Mouse (Mus musculus) liver, embryonic 11.5 days (tissue): ENCODE data around the gene Rictor. TPM values are rescaled to one million over a fixed set of nuclear protein-coding genes. Genes with fewer than 3 reads are reported as not detected.

Source experiments
- ATAC-seq: fragments of 200-750 bp; cut with Nextera tagmentation; replicated peaks from 2 replicates; pipeline ENCODE4 v1.8.0; 2017; ENCODE audit warnings: moderate number of reproducible peaks, mild to moderate bottlenecking, moderate TSS enrichment, moderate library complexity; ENCODE audit not compliant: low FRiP score
- DNase-seq: peaks from one replicate; pipeline ENCODE4 v3.0.0-alpha.2; 2017; ENCODE audit warnings: low spot score
- H3K27ac ChIP-seq: fragments of 300-500 bp; sonication (generic); 2 replicates; pipeline ENCODE4 v1.5.1; 2014; ENCODE audit warnings: mild to moderate bottlenecking, low read depth, low read length, control low read depth
- H3K27me3 ChIP-seq: fragments of 300-500 bp; sonication (generic); replicated peaks from 2 replicates; pipeline ENCODE4 v1.6.1; 2014; ENCODE audit warnings: low read length, mixed read lengths; ENCODE audit not compliant: control insufficient read depth, insufficient read depth
- H3K36me3 ChIP-seq: fragments of 300-500 bp; sonication (generic); 2 replicates; pipeline ENCODE4 v1.6.1; 2014; ENCODE audit warnings: mild to moderate bottlenecking, low read length, moderate library complexity, mixed read lengths; ENCODE audit not compliant: control insufficient read depth, insufficient read depth
- H3K4me1 ChIP-seq: fragments of 300-500 bp; sonication (generic); replicated peaks from 2 replicates; pipeline ENCODE4 v1.6.1; 2014; ENCODE audit warnings: low read length, mixed read lengths; ENCODE audit not compliant: control insufficient read depth, insufficient read depth
- H3K4me2 ChIP-seq: fragments of 300-500 bp; sonication (generic); 2 replicates; pipeline ENCODE4 v1.6.1; 2014; ENCODE audit warnings: mild to moderate bottlenecking, control low read depth, moderate library complexity
- H3K4me3 ChIP-seq: fragments of 300-500 bp; sonication (generic); 2 replicates; pipeline ENCODE4 v1.5.1; 2014; ENCODE audit warnings: low read depth, low read length, control low read depth
- H3K9ac ChIP-seq: fragments of 300-500 bp; sonication (generic); 2 replicates; pipeline ENCODE4 v1.6.1; 2014; ENCODE audit warnings: low read depth, low read length, control low read depth
- H3K9me3 ChIP-seq: fragments of 300-500 bp; sonication (generic); 2 replicates; pipeline ENCODE4 v1.6.1; 2016; ENCODE audit warnings: low read length, inconsistent platforms, mixed read lengths; ENCODE audit not compliant: control insufficient read depth
- WGBS: fragments of 180-500 bp; shearing (Covaris S2); extraction: QIAGEN DNeasy Blood & Tissue Kit; methylation state at CpG from one replicate; pipeline ENCODE4 v1.1.7; 2014; 5-methylcytosine and 5-hydroxymethylcytosine counted together
- polyA plus RNA-seq: library from polyadenylated mRNA; unstranded; fragments of >200 nt; fragmentation: Nextera tagmentation; extraction: Ambion mirVana; gene quantifications from 2 replicates; pipeline ENCODE4 v1.2.1, GENCODE M21; 2014

Rictor gene
- polyA plus RNA-seq, 1 experiment from 2014 or later: 31.6 TPM

- WGBS: 89% methylated on average over 4 of the region's 4 CpGs
- no peak for ATAC-seq
- no peaks in the 10 kb centered on the region for H3K27me3 ChIP-seq
- DNase-seq: no peak
- no peaks in the 10 kb centered on the region for H3K36me3 ChIP-seq
- no peak overlapping the region for H3K4me2 ChIP-seq
- no peak overlapping the region for H3K27ac ChIP-seq
- no peak overlapping the region for H3K9ac ChIP-seq
- no peaks in the 10 kb centered on the region for H3K9me3 ChIP-seq
- H3K4me3 ChIP-seq: no peak overlapping the region
- no peaks in the 10 kb centered on the region for H3K4me1 ChIP-seq
These were observed 13.6 kb downstream of the Rictor start for GRCm38 (mm10) chr15:6721802-6722201.

GRCm38 (mm10) chr15:6722405-6723176, 14.4 kb downstream of the Rictor start:
- DNase-seq (no peak), ATAC-seq (no peak)
- no peaks in the 10 kb centered on the region for H3K9me3 ChIP-seq
- 89% methylated on average over 11 of the region's 11 CpGs for whole genome bisulfite sequencing
- no peak overlapping the region for H3K4me2 ChIP-seq
- H3K27ac ChIP-seq: no peak overlapping the region
- no peaks in the 10 kb centered on the region for H3K27me3 ChIP-seq
- no peaks in the 10 kb centered on the region for H3K36me3 ChIP-seq
- H3K4me1 ChIP-seq: no peaks in the 10 kb centered on the region
- H3K4me3 ChIP-seq: no peak overlapping the region
- H3K9ac ChIP-seq: no peak overlapping the region

- Histone ChIP-seq H3K9me3 (no peaks in the 10 kb centered on the region), H3K4me2 (no peak overlapping the region), H3K4me3 (no peak overlapping the region), H3K36me3 (no peaks in the 10 kb centered on the region), H3K9ac (no peak overlapping the region), H3K27ac (no peak overlapping the region), H3K4me1 (no peaks in the 10 kb centered on the region), H3K27me3 (no peaks in the 10 kb centered on the region)
- ATAC-seq (0 out of 2 replicates have a peak, but pooled peaks have one; percentile 36), DNase-seq (no peak)
These were observed 15.2 kb downstream of the Rictor start for GRCm38 (mm10) chr15:6723338-6723737.

GRCm38 (mm10) chr15:6724442-6724841, 16.3 kb downstream of the Rictor start:
- H3K27me3 ChIP-seq: no peaks in the 10 kb centered on the region
- WGBS: 57% methylated on average over 1 of the region's 1 CpGs
- no peaks in the 10 kb centered on the region for H3K9me3 ChIP-seq
- ATAC-seq: no peak
- no peak for DNase-seq
- H3K27ac ChIP-seq: no peak overlapping the region
- no peak overlapping the region for H3K4me2 ChIP-seq
- no peak overlapping the region for H3K9ac ChIP-seq
- H3K4me3 ChIP-seq: no peak overlapping the region
- no peaks in the 10 kb centered on the region for H3K36me3 ChIP-seq
- no peaks in the 10 kb centered on the region for H3K4me1 ChIP-seq

GRCm38 (mm10) chr15:6726130-6726808, 18.1 kb downstream of the Rictor start:
- no peaks in the 10 kb centered on the region for H3K4me1 ChIP-seq
- no peak for DNase-seq

GRCm38 (mm10) chr15:6733076-6733475, 24.9 kb downstream of the Rictor start:
- DNase-seq: no peak
- 65% methylated on average over 5 of the region's 5 CpGs for WGBS
- ATAC-seq: 0 out of 2 replicates have a peak, but pooled peaks have one; percentile 36

More at GRCm38 (mm10) chr15:6726130-6726808, 18.1 kb downstream of the Rictor start:
- 78% methylated on average over 5 of the region's 5 CpGs for WGBS
- no peaks in the 10 kb centered on the region for H3K9me3 ChIP-seq
- ATAC-seq: no peak
- H3K4me3 ChIP-seq: no peak overlapping the region
- H3K27me3 ChIP-seq: no peaks in the 10 kb centered on the region
- H3K4me2 ChIP-seq: no peak overlapping the region
- H3K36me3 ChIP-seq: no peaks in the 10 kb centered on the region
- no peak overlapping the region for H3K9ac ChIP-seq
- H3K27ac ChIP-seq: no peak overlapping the region

GRCm38 (mm10) chr15:6739180-6739579, 31.0 kb downstream of the Rictor start:
- H3K36me3 ChIP-seq: peaks cover 4% of the 10 kb centered on the region; the same call in 1 of the 2 replicates
- H3K9me3 ChIP-seq: no peaks in the 10 kb centered on the region
- DNase-seq (no peak), ATAC-seq (no peak)
- no peak overlapping the region for H3K9ac ChIP-seq
- no peaks in the 10 kb centered on the region for H3K27me3 ChIP-seq
- WGBS: 94% methylated on average over 2 of the region's 2 CpGs
- peaks cover 3% of the 10 kb centered on the region; the same call in 1 of the 2 replicates for H3K4me1 ChIP-seq
- no peak overlapping the region for H3K4me2 ChIP-seq
- H3K4me3 ChIP-seq: no peak overlapping the region
- H3K27ac ChIP-seq: no peak overlapping the region

More at GRCm38 (mm10) chr15:6733076-6733475, 24.9 kb downstream of the Rictor start:
- no peaks in the 10 kb centered on the region for H3K36me3 ChIP-seq
- H3K4me2 ChIP-seq: no peak overlapping the region
- H3K27me3 ChIP-seq: no peaks in the 10 kb centered on the region
- H3K9ac ChIP-seq: no peak overlapping the region
- no peaks in the 10 kb centered on the region; the same call in 1 of the 2 replicates for H3K4me1 ChIP-seq
- no peaks in the 10 kb centered on the region for H3K9me3 ChIP-seq
- no peak overlapping the region for H3K4me3 ChIP-seq
- no peak overlapping the region for H3K27ac ChIP-seq

GRCm38 (mm10) chr15:6742337-6743025, 34.3 kb downstream of the Rictor start:
- H3K4me1 ChIP-seq: peaks cover 3% of the 10 kb centered on the region; the same call in 1 of the 2 replicates
- no peak overlapping the region for H3K9ac ChIP-seq
- no peak overlapping the region for H3K4me2 ChIP-seq
- H3K27ac ChIP-seq: no peak overlapping the region
- no peak for ATAC-seq
- H3K9me3 ChIP-seq: no peaks in the 10 kb centered on the region
- WGBS: 72% methylated on average over 13 of the region's 13 CpGs
- H3K36me3 ChIP-seq: peaks cover 7% of the 10 kb centered on the region; the same call in 1 of the 2 replicates
- no peak overlapping the region for H3K4me3 ChIP-seq
- DNase-seq: no peak
- no peaks in the 10 kb centered on the region for H3K27me3 ChIP-seq
